Mouse (Mus musculus) lung, postnatal 25 days (tissue): ENCODE data around the gene Asb1.

ENCODE experiments used
- DNase-seq: peaks from one replicate; pipeline ENCODE4 v3.0.0; 2022; ENCODE audit warnings: low spot score

Asb1 gene

GRCm38 (mm10) chr1:91545226-91545625 is 4.9 kb downstream of the Asb1 start:
- no peak for DNase-seq

- DNase-seq, result no peak
Measured at GRCm38 (mm10) chr1:91547567-91547966, 7.2 kb downstream of the Asb1 start.

GRCm38 (mm10) chr1:91549073-91549472 is 8.7 kb downstream of the Asb1 start:
- DNase-seq, result no peak

- no peak for DNase-seq
Measured at GRCm38 (mm10) chr1:91557099-91557498, 16.8 kb downstream of the Asb1 start.

GRCm38 (mm10) chr1:91561226-91561625 is 20.9 kb downstream of the Asb1 start:
- no peak for DNase-seq

GRCm38 (mm10) chr1:91562977-91563590 is 22.7 kb downstream of the Asb1 start:
- peak; percentile 22 for DNase-seq

- DNase-seq, result no peak
Measured at GRCm38 (mm10) chr1:91564004-91564403, 23.7 kb downstream of the Asb1 start.

- DNase-seq, result no peak
Measured at GRCm38 (mm10) chr1:91564598-91564997, 24.3 kb downstream of the Asb1 start.

GRCm38 (mm10) chr1:91567269-91567668 is 26.9 kb downstream of the Asb1 start:
- no peak for DNase-seq

- no peak for DNase-seq
Measured at GRCm38 (mm10) chr1:91572458-91572857, 32.1 kb downstream of the Asb1 start.

- DNase-seq, result peak; percentile 43
Measured at GRCm38 (mm10) chr1:91574208-91574607, 33.9 kb downstream of the Asb1 start.

- no peak for DNase-seq
Measured at GRCm38 (mm10) chr1:91577883-91578517, 37.7 kb downstream of the Asb1 start.

GRCm38 (mm10) chr1:91580503-91580902 is 40.2 kb downstream of the Asb1 start:
- DNase-seq, result no peak

- DNase-seq, result no peak
Measured at GRCm38 (mm10) chr1:91581206-91581605, 40.9 kb downstream of the Asb1 start.

- DNase-seq, result no peak
Measured at GRCm38 (mm10) chr1:91584969-91585835, 44.9 kb downstream of the Asb1 start.

GRCm38 (mm10) chr1:91589738-91590137 is 49.4 kb downstream of the Asb1 start:
- DNase-seq, result no peak

- no peak for DNase-seq
Measured at GRCm38 (mm10) chr1:91595521-91596020, 55.2 kb downstream of the Asb1 start.

- no peak for DNase-seq
Measured at GRCm38 (mm10) chr1:91597611-91598010, 57.3 kb downstream of the Asb1 start.

GRCm38 (mm10) chr1:91600671-91601361 is 60.5 kb downstream of the Asb1 start:
- peak; percentile 42 for DNase-seq

- DNase-seq, result no peak
Measured at GRCm38 (mm10) chr1:91601362-91602096, 61.2 kb downstream of the Asb1 start.

- DNase-seq, result no peak
Measured at GRCm38 (mm10) chr1:91605632-91606031, 65.3 kb downstream of the Asb1 start.
